Mouse (Mus musculus): ENCODE results near the gene Acbd7.

Gene Acbd7

DNA sequence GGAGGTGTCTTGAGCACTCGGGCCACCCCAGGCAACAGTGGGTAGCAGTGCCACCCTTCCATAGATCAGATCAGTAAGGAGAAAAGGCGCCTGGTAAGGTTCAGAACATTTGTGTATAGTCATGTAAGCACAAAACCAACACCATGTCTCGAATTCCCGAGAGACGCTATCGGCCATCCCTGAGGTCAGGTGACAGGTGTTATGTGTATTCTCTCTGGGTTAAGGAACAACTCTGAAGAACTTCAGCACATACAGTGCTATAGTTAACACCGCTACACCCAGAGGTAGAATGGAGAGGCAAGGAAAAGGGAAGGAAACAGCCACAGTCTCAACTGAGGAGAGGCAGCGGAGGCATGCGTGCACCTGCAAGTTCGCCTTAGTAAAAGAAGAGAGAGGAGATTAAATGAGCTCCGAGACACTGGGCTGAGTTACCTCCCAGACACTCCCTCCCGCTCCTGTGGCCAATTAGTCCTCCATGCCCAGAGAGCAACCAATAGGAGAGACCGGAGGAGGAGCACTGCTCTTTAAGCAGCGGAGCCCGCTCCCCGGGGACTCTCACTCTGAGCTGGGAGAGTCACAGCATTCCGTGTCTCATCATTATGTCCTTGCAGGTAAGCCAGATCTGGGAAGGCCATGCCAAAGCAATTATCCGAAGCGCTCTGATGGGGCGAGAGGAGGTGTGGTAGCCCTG, at the start of gene Acbd7:
Gene Acbd7 (plus strand): TSS at position 558 of the 691 bp plus-strand sequence.
- DNase-seq (ENCODE audit: low spot score in 2 of 2): peak in 1 of 2 experiments; percentile 24

GRCm38 (mm10) chr2:3286243-3286642, 49.7 kb upstream of the Acbd7 start:
- DNase-seq (ENCODE audit: low spot score in 2 of 2): no peak

- no peak for DNase-seq (ENCODE audit: low spot score in 2 of 2)
Observed at GRCm38 (mm10) chr2:3289581-3289980, 46.4 kb upstream of the Acbd7 start.

GRCm38 (mm10) chr2:3292170-3292569, 43.8 kb upstream of the Acbd7 start:
- DNase-seq (ENCODE audit: low spot score in 2 of 2): no peak

DNA sequence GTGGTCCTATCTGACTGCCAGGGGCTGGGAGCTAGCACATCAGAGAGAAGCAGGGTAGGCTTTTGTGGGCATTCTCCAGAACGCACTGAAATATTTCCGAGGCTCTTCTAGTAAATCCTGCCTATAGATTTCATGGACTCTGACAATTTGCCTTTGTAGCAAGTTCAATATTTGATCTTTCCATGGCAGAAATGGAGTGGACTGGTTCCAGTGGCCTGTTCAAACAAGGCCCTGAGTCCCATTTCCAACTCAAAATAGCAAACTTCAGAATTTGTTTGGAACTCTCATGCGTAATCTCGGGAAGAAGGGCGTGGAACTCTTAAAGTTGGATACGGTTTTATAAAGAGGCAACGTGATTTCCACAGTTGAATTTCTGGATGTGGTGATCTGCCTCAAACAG, 40.1 kb upstream of the Acbd7 start:
- DNase-seq (ENCODE audit: low spot score in 2 of 2): no peak

DNA sequence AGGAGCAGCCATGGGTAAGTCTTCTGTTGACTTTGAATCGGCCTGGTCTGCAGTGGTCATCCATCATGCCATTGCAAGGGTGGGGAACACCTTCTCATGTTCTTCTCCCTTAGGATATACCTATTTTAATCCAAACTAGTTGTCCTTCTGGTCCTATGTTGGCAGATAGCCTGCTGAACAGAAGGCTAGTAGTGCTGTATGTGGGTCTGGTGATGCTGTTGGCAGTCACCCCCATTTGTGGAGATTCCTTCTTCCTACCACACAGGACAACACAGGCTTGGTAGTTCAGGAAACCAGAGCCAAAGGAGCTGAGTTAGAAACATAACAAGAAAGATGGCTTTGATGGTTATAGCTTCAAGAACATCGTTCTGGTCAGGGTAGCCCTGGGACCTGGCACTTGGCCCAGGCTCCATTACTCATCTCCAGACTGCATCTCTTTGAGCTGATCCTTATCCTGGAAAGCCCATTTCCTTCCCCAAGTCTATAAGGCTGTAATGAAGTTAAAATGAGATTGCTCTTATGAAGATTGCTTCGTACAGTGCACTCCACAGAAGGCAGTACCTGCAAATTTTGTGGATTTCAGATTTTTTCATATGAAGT, 30.4 kb upstream of the Acbd7 start:
- no peak for DNase-seq (ENCODE audit: low spot score in 2 of 2)

DNA sequence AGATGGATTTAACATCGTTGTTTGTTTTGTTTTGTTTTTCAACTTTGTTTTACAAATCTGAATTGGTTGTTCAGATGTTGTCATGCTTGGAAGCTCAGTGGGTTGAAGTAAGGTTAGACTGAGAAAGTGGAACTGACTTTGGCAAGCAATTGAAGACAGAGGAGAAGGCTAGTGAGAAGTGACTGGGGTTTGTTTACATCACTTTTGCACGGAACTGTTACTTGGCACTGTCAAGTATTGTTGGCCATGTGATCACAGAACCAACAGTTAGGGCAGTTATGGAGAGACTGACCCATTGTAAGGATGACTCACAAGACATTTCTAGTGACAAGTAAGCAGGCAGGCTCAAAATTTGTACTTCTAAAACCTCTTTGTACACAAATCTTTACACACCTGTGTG, 12.8 kb upstream of the Acbd7 start:
- no peak for DNase-seq (ENCODE audit: low spot score in 2 of 2)

- DNase-seq (ENCODE audit: low spot score in 2 of 2): no peak
Observed at GRCm38 (mm10) chr2:3324381-3325130, 11.4 kb upstream of the Acbd7 start.

- DNase-seq (ENCODE audit: low spot score in 2 of 2): no peak
Observed at GRCm38 (mm10) chr2:3326547-3326946, 9.4 kb upstream of the Acbd7 start.

DNA sequence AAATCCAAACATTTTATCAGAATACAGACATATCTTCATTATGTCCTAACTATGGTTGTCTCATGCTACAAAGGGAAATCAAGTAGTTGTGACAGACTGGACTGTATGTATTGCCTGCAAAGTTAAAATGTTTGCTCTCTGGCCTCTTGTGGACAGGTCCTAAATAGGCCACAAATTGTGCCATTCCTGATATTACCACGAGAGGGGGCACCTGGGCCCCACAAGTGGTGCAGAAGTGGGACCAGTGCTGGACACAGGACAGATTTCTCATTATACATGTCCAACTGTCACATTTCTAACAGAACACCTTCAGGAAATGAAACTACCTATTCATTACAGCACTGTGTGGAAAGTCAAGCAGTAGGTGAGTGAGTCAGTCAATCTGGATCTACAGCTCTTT, 8.6 kb upstream of the Acbd7 start:
- DNase-seq (ENCODE audit: low spot score in 2 of 2): peak; percentile 24 to 66

- DNase-seq (ENCODE audit: low spot score in 2 of 2): no peak
Observed at GRCm38 (mm10) chr2:3331071-3331703, 4.8 kb upstream of the Acbd7 start.

- no peak for DNase-seq (ENCODE audit: low spot score in 2 of 2)
Observed at GRCm38 (mm10) chr2:3332056-3332455, 3.9 kb upstream of the Acbd7 start.

DNA sequence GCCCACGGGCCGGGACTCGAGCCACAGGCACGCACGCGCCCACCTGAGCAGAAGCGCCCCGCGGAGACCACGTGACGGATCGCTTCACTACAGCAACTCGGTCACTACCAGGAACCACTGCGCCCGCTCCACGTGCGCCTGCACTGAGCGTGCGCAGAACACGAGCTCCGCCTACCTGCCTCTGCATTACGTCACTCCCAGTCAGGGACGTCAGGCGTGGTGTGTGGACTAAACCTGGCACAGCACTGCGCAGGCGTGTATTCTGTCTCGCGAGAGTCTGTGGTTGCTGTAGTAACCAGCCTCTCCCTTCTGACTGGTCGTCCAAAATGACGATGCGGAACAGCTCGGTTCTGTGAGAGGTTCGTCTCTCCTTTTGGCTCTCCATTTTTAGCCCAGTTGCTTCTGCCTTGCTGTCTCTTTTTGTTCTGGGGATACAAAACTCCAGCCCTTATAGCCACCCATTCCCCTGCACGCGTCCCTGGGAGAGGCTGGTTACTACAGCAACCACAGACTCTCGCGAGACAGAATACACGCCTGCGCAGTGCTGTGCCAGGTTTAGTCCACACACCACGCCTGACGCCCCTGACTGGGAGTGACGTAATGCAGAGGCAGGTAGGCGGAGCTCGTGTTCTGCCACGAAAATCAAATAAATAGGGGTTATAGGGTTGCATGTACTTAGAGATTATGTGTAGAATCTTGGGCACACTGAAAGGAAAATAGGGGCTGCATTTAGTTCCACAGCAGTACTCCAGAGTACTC, 3.3 kb upstream of the Acbd7 start, which contains the start of gene Rpp38:
Gene Rpp38 (minus strand): TSS at position 160 of the 759 bp plus-strand sequence.
- DNase-seq (ENCODE audit: low spot score in 2 of 2): peak; percentile 96

DNA sequence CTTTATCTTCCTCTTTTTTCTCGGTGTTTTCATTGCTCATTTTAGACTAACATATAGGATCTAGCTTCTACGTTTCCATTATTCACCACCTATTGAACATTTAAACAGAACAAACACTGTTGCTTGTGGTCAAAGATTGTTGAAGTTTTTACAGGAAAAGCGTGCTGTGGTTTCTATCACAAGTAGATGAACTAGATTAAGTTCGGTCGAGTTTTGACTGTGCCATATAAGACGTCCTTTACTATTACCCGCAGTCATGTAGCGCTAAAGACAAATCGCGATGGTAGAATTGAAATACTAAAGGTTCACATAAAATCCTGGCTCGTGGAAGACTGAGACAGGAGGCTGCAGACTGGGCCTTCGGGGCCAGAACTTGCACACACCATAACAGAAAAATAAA, 2.2 kb upstream of the Acbd7 start:
- DNase-seq (ENCODE audit: low spot score in 2 of 2): no peak

GRCm38 (mm10) chr2:3348422-3348821, 12.5 kb downstream of the Acbd7 start:
- no peak for DNase-seq (ENCODE audit: low spot score in 2 of 2)

- no peak for DNase-seq (ENCODE audit: low spot score in 2 of 2)
Observed at GRCm38 (mm10) chr2:3348919-3349318, 13.0 kb downstream of the Acbd7 start.

DNA sequence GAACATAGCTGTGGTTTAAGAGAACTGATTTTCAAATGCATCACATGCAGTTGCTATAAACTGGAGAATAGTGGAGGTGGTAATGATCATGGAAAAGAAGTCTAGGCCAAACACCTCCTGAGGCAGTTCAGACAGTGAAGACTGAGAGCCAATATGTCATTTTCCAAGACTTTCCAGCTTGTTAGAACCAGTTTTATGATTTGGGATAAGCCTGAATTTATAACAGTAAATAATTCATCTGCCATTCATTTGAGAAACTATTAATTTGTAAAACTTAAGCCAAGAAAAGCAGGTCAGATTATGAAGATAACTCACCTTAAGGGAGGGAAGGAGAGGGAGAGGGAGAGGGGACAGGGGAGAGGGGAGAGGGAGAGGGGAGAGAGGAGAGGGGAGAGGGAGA, 17.2 kb downstream of the Acbd7 start:
- no peak for DNase-seq (ENCODE audit: low spot score in 2 of 2)

DNA sequence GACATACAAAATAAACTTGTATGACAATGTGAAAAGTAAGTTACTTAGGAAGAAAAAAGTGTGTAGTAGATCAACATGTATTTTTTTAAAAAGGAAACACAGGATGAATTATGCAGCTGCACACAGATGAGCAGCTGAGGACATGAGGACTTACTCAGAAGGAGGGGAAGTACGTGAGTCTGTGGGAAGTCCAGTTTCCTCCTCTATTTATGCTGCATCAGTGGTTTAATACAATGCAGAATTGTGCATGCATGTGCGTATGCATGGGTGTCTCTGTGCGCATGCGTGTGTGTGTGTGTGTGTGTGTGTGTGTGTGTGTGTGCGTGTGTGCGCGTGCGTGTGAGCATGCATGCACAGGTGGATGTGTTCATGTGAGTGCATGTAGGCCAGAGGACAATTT, 19.8 kb downstream of the Acbd7 start:
- DNase-seq (ENCODE audit: low spot score in 2 of 2): no peak

GRCm38 (mm10) chr2:3356311-3356710, 20.3 kb downstream of the Acbd7 start:
- DNase-seq (ENCODE audit: low spot score in 2 of 2): no peak

DNA sequence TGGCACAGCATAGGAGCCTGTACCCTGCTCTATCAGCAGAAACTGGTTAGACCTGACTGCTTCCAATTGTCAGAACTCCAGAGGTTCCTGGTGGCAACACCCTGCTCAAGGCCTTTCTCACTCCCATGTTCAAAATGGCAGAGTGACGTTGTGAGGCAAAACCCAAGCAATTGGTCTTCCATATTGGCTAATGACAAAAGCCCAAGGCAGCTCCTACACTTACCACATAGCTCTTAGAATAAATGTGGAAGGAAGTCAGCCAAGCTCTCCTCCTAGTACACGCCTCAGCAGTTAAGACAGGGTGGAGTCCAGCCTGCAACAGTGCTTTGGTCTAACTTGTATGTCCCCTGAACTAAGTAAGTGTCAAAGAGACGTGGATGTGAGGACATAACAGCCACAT, 21.9 kb downstream of the Acbd7 start:
- no peak for DNase-seq (ENCODE audit: low spot score in 2 of 2)

- DNase-seq (ENCODE audit: low spot score in 2 of 2): no peak
Observed at GRCm38 (mm10) chr2:3361067-3361466, 25.1 kb downstream of the Acbd7 start.

GRCm38 (mm10) chr2:3365127-3365526, 29.2 kb downstream of the Acbd7 start:
- no peak for DNase-seq (ENCODE audit: low spot score in 2 of 2)

Measured in urinary bladder, postnatal 4 days (tissue).